Mouse (Mus musculus): Measurements from ENCODE around the gene Cdc26. TPM values are rescaled to one million over a fixed set of nuclear protein-coding genes. Genes with fewer than 3 reads are reported as not detected.

The Cdc26 gene
- polyA plus RNA-seq, 1 experiment from 2014 or later = 128 TPM

DNA sequence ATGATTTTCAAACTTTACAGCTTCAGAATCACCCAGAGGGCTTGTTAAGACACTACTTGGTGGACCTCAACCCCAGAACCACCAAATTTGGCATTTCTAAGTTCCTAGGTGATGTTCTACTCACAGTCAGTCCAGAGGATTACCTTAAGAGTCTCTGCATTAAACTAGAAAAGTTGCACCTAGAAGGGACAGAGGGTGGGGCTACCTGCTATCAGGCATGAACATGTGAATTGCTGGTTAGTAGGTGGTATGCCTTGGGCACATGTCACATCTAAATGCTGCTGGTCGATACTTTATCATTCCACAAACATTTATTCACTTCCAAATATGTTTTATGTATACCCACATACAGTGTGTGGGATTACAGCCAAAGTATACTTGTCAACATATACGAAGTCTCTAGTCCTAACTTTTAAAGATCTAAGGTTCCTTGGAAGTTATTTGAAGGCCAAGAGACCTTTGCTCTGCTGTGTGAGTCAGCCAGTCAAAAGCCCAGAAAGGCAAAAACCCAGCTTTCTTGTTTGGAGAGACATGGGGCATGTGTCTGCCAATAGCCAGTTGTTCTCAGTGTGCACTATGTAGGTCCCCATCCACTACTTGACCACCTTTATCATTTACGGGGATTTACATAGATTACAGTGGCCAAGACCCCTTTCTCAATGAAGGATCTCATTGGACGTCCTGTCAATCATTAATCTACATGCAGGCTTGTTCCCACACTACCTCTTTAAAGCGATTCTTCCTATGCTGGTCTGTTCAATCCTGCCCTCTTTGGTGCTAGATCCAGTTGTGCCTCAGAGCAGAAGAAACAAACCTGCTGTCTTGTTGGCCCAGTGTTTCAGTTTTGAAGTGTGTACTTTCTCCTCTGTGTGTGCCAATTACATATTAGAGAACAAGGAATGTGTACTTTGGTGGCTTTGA lies 18.6 kb downstream of the Cdc26 start:
- H3K9me3 ChIP-seq (replicated peaks; ENCODE audit: control insufficient read depth, low read length) = no peaks in the 10 kb centered on the region
- no peaks in the 10 kb centered on the region; the same call in 1 of the 2 replicates for H3K36me3 ChIP-seq (ENCODE audit: control insufficient read depth, insufficient read depth, low read length)
- H3K9ac ChIP-seq (ENCODE audit: low read length) = no peak overlapping the region
- no peak overlapping the region for H3K4me3 ChIP-seq (replicated peaks; ENCODE audit: low read length)
- H3K27ac ChIP-seq (ENCODE audit: low read length) = no peak overlapping the region
- H3K27me3 ChIP-seq (ENCODE audit: control insufficient read depth, insufficient read depth, low read length) = no peaks in the 10 kb centered on the region
- H3K4me1 ChIP-seq (ENCODE audit: control insufficient read depth, insufficient read depth, low read length) = no peaks in the 10 kb centered on the region
- WGBS = 69% methylated on average over 5 of the region's 5 CpGs
- H3K4me2 ChIP-seq (ENCODE audit: low read depth, low read length) = no peak overlapping the region
- no peak for ATAC-seq (ENCODE audit: insufficient read depth, low FRiP score)

DNA sequence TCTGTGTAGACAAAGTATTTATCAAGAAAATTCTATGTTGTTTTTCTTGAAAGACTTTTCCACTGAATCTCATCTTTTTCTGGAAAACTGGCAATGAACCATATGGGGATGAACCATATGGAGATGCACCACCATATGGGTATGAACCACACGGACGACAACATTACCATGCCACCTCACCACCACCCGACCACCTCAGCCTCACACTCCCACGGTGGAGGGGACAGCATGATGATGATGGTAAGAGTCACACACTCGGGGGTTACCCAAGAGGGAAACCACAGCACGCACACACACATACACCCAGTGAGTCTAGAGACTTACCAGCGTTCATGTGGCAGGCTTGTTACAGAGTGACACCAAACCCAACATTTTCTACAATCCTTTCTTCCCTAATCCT lies 23.0 kb downstream of the Cdc26 start:
- Histone ChIP-seq H3K27ac (ENCODE audit: low read length) (no peak overlapping the region), H3K9ac (ENCODE audit: low read length) (no peak overlapping the region), H3K4me2 (ENCODE audit: low read depth, low read length) (no peak overlapping the region), H3K36me3 (ENCODE audit: control insufficient read depth, insufficient read depth, low read length) (no peaks in the 10 kb centered on the region; the same call in 1 of the 2 replicates), H3K4me3 (replicated peaks; ENCODE audit: low read length) (no peak overlapping the region), H3K9me3 (replicated peaks; ENCODE audit: control insufficient read depth, low read length) (no peaks in the 10 kb centered on the region), H3K4me1 (ENCODE audit: control insufficient read depth, insufficient read depth, low read length) (no peaks in the 10 kb centered on the region), H3K27me3 (ENCODE audit: control insufficient read depth, insufficient read depth, low read length) (no peaks in the 10 kb centered on the region)
- no peak for ATAC-seq (ENCODE audit: insufficient read depth, low FRiP score)
- 92% methylated on average over 7 of the region's 7 CpGs for WGBS

DNA sequence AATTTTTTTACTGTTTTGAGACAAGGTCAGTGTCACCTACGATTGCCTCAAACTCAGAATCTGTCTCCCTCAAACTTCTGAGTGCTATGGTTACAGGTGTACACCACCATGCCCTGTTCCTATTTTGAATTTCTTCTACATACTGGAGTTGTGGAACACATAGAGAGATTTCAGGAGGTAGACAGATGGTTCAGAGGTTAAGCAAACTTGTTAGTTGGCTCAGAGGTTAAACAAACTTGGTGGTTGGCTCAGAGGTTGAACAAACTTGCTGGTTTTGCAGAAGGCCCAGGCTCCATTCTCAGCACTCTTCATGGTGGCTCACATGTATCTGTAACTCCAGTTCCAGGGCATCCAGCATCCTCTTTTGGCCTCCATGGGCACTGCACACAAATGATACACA lies 24.3 kb downstream of the Cdc26 start:
- ATAC-seq (ENCODE audit: insufficient read depth, low FRiP score) = no peak
- no peaks in the 10 kb centered on the region; the same call in 1 of the 2 replicates for H3K36me3 ChIP-seq (ENCODE audit: control insufficient read depth, insufficient read depth, low read length)
- no peaks in the 10 kb centered on the region for H3K9me3 ChIP-seq (replicated peaks; ENCODE audit: control insufficient read depth, low read length)
- H3K27me3 ChIP-seq (ENCODE audit: control insufficient read depth, insufficient read depth, low read length) = no peaks in the 10 kb centered on the region
- no peak overlapping the region for H3K9ac ChIP-seq (ENCODE audit: low read length)
- WGBS = 64% methylated on average over 1 of the region's 1 CpGs
- no peak overlapping the region for H3K4me2 ChIP-seq (ENCODE audit: low read depth, low read length)
- no peak overlapping the region for H3K4me3 ChIP-seq (replicated peaks; ENCODE audit: low read length)
- no peak overlapping the region for H3K27ac ChIP-seq (ENCODE audit: low read length)
- no peaks in the 10 kb centered on the region for H3K4me1 ChIP-seq (ENCODE audit: control insufficient read depth, insufficient read depth, low read length)

DNA sequence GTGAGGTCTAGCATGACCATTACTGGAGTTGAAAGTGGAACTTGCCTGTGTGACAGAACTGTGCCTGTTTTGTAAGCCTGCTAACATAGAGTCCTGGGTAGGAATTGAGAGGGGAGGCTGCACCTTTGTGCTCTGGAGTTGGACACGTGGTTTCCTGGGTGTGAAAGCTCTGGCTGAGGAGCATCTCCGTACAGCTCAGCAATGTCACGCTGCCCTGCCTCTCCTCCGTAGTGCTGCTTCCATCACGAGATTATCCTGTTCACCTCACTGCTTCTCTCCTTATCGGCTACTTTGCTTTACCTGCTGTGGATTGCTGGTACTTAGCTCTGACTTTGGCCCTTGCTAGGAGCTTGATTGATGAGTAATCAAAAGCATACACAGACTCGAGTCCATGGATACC lies 24.7 kb downstream of the Cdc26 start:
- Histone ChIP-seq H3K4me1 (ENCODE audit: control insufficient read depth, insufficient read depth, low read length) (peaks cover 3% of the 10 kb centered on the region; the same call in 1 of the 2 replicates), H3K9ac (ENCODE audit: low read length) (no peak overlapping the region), H3K27me3 (ENCODE audit: control insufficient read depth, insufficient read depth, low read length) (no peaks in the 10 kb centered on the region), H3K9me3 (replicated peaks; ENCODE audit: control insufficient read depth, low read length) (no peaks in the 10 kb centered on the region), H3K4me2 (ENCODE audit: low read depth, low read length) (no peak overlapping the region), H3K27ac (ENCODE audit: low read length) (no peak overlapping the region; the same call in 1 of the 2 replicates), H3K36me3 (ENCODE audit: control insufficient read depth, insufficient read depth, low read length) (no peaks in the 10 kb centered on the region; the same call in 1 of the 2 replicates), H3K4me3 (replicated peaks; ENCODE audit: low read length) (no peak overlapping the region)
- WGBS = 62% methylated on average over 7 of the region's 7 CpGs
- peak; percentile 44; the same call in 1 of the 2 replicates for ATAC-seq (ENCODE audit: insufficient read depth, low FRiP score)

DNA sequence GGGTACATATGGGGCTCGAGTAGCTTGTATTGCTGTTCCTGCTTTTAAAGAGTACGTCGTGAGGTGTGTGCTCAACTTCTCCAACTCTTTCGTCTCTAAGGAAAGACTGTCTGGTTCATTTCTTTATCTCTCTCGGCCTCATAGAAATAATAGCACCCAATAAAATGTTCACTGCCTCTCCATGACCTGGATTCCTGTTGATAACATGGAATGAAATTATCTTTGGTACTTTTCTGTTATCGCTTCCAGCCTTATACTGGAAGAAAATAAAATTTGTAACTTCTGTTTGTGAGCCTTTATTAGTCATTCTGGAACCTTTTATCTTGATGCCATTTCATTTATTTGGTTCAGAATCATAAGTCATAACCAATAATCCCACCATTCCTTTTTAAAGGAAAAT lies 25.2 kb downstream of the Cdc26 start:
- no peak for ATAC-seq (ENCODE audit: insufficient read depth, low FRiP score)
- Histone ChIP-seq H3K36me3 (ENCODE audit: control insufficient read depth, insufficient read depth, low read length) (no peaks in the 10 kb centered on the region), H3K9ac (ENCODE audit: low read length) (no peak overlapping the region), H3K4me2 (ENCODE audit: low read depth, low read length) (no peak overlapping the region), H3K9me3 (replicated peaks; ENCODE audit: control insufficient read depth, low read length) (no peaks in the 10 kb centered on the region), H3K4me1 (ENCODE audit: control insufficient read depth, insufficient read depth, low read length) (peaks cover 3% of the 10 kb centered on the region; the same call in 1 of the 2 replicates), H3K27ac (ENCODE audit: low read length) (no peak overlapping the region), H3K27me3 (ENCODE audit: control insufficient read depth, insufficient read depth, low read length) (no peaks in the 10 kb centered on the region), H3K4me3 (replicated peaks; ENCODE audit: low read length) (no peak overlapping the region)
- WGBS = 83% methylated on average over 6 of the region's 6 CpGs

DNA sequence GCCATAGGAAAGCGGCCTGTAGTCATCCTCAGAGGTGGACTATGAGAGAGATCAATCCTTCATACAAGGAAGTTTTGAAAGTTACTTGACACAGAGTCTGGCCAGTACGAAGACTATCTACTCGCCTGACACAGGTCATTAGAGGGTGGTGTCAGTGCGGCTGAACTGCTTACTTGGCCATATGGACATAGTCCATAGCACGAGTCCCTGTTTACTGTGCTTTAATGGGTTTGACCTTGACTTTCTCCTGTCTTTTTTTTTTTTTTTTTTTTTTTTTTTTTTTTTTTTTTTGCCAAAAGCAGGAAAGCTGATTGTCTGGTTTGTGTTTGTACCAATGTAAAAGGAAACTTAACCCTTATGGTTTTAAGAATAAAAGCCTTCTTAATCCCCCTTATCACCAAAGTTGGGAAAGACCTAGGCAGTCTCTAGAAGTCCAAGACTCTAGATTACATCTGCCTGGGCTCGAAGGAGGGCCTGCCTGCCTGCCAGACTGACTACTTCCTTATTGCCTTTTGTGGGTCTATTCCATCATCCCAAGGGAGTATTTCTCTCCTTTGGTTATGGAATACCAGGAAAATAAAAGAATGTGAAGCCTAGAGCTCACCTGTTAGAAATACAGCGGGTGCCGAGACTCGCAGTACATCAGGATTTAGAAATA lies 28.6 kb downstream of the Cdc26 start:
- Histone ChIP-seq H3K4me3 (replicated peaks; ENCODE audit: low read length) (no peak overlapping the region), H3K9me3 (replicated peaks; ENCODE audit: control insufficient read depth, low read length) (no peaks in the 10 kb centered on the region), H3K9ac (ENCODE audit: low read length) (no peak overlapping the region), H3K4me1 (ENCODE audit: control insufficient read depth, insufficient read depth, low read length) (peaks cover 3% of the 10 kb centered on the region; the same call in 1 of the 2 replicates), H3K27me3 (ENCODE audit: control insufficient read depth, insufficient read depth, low read length) (no peaks in the 10 kb centered on the region), H3K27ac (ENCODE audit: low read length) (no peak overlapping the region), H3K4me2 (ENCODE audit: low read depth, low read length) (no peak overlapping the region), H3K36me3 (ENCODE audit: control insufficient read depth, insufficient read depth, low read length) (no peaks in the 10 kb centered on the region)
- 73% methylated on average over 9 of the region's 9 CpGs for WGBS
- ATAC-seq (ENCODE audit: insufficient read depth, low FRiP score) = no peak

DNA sequence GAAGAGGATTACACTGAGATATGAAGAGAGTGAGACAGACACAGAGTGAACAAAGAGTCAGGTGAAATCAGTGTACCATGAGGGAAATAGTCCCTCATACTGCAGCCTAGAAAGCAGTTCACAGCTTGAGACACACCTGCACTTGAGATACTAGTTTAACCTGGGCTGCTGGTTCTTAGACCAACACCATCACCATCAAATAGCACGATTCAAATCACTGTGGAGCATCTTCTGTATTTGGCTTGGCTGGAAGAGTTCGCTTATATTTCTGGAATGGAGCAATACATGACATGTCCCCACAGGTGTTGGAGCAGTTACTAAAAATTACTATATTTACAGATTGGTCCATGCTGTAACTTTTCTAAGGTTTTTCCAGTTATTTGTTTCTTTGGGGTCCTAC lies 32.3 kb downstream of the Cdc26 start:
- no peak overlapping the region for H3K9ac ChIP-seq (ENCODE audit: low read length)
- H3K4me1 ChIP-seq (ENCODE audit: control insufficient read depth, insufficient read depth, low read length) = peaks cover 5% of the 10 kb centered on the region; the same call in 1 of the 2 replicates
- ATAC-seq (ENCODE audit: insufficient read depth, low FRiP score) = no peak
- no peak overlapping the region for H3K27ac ChIP-seq (ENCODE audit: low read length)
- 84% methylated on average over 2 of the region's 2 CpGs for WGBS
- H3K27me3 ChIP-seq (ENCODE audit: control insufficient read depth, insufficient read depth, low read length) = no peaks in the 10 kb centered on the region
- H3K4me3 ChIP-seq (replicated peaks; ENCODE audit: low read length) = no peak overlapping the region
- H3K9me3 ChIP-seq (replicated peaks; ENCODE audit: control insufficient read depth, low read length) = no peaks in the 10 kb centered on the region
- no peaks in the 10 kb centered on the region for H3K36me3 ChIP-seq (ENCODE audit: control insufficient read depth, insufficient read depth, low read length)
- no peak overlapping the region for H3K4me2 ChIP-seq (ENCODE audit: low read depth, low read length)

DNA sequence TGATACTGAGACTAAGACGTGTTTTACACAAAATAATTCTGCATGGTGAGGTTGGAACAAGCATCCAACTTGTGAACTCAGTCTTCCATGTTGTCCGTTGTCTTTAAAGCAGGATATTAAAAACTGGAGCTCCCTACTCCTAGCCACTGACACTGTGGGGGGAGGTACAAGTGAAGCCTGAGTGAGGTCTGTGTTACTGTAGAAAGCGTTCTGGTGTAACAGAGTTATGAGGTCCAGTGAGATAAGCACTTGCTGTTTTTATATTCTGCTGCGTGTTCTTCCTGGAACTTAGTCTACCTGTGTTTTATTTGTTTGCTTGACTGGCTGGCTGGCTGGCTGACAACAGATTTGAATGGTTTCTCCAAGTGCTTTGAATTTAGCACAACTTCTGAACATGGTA lies 34.1 kb downstream of the Cdc26 start:
- H3K36me3 ChIP-seq (ENCODE audit: control insufficient read depth, insufficient read depth, low read length) = no peaks in the 10 kb centered on the region
- 59% methylated on average over 4 of the region's 4 CpGs for WGBS
- ATAC-seq (ENCODE audit: insufficient read depth, low FRiP score) = no peak
- no peak overlapping the region for H3K27ac ChIP-seq (ENCODE audit: low read length)
- H3K4me3 ChIP-seq (replicated peaks; ENCODE audit: low read length) = no peak overlapping the region
- H3K9me3 ChIP-seq (replicated peaks; ENCODE audit: control insufficient read depth, low read length) = no peaks in the 10 kb centered on the region
- H3K4me1 ChIP-seq (ENCODE audit: control insufficient read depth, insufficient read depth, low read length) = peaks cover 5% of the 10 kb centered on the region; the same call in 1 of the 2 replicates
- H3K27me3 ChIP-seq (ENCODE audit: control insufficient read depth, insufficient read depth, low read length) = no peaks in the 10 kb centered on the region
- H3K4me2 ChIP-seq (ENCODE audit: low read depth, low read length) = no peak overlapping the region
- H3K9ac ChIP-seq (ENCODE audit: low read length) = no peak overlapping the region

DNA sequence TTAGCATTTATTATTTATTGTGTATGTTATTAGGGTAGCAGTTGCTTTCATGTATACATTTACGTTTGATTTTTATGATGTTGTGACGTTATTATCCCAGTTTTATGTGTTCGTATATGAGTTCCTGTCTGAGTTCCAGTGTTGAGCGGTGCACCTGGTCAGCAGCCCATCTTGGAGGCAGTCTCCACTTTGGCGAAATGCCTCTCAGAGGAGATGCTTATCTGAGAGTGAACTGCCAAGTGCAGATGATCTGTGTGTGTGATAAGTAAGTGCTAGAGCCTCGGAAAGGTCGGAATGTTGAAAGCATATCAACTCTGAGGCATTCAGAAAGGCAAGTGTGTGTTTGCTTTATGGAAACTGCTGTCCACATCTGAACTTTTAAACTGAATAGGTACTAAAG lies 34.8 kb downstream of the Cdc26 start:
- no peak overlapping the region for H3K9ac ChIP-seq (ENCODE audit: low read length)
- WGBS = 53% methylated on average over 7 of the region's 7 CpGs
- no peak overlapping the region for H3K4me3 ChIP-seq (replicated peaks; ENCODE audit: low read length)
- H3K27me3 ChIP-seq (ENCODE audit: control insufficient read depth, insufficient read depth, low read length) = no peaks in the 10 kb centered on the region
- no peak overlapping the region for H3K4me2 ChIP-seq (ENCODE audit: low read depth, low read length)
- no peaks in the 10 kb centered on the region for H3K36me3 ChIP-seq (ENCODE audit: control insufficient read depth, insufficient read depth, low read length)
- H3K27ac ChIP-seq (ENCODE audit: low read length) = no peak overlapping the region
- ATAC-seq (ENCODE audit: insufficient read depth, low FRiP score) = no peak
- H3K4me1 ChIP-seq (ENCODE audit: control insufficient read depth, insufficient read depth, low read length) = 0 out of 2 replicates have a peak, but pooled peaks cover 2% of the 10 kb centered on the region
- H3K9me3 ChIP-seq (replicated peaks; ENCODE audit: control insufficient read depth, low read length) = no peaks in the 10 kb centered on the region

Measured in stomach, embryonic 16.5 days (tissue).